Mouse (Mus musculus): ENCODE measurements around the gene Onecut1. TPM values are rescaled to one million over a fixed set of nuclear protein-coding genes. Genes with fewer than 3 reads are reported as not detected.
A peak's percentile ranks its signal among the peaks of the same experiment; 100 is the strongest.

Onecut1 gene
- total and polyA plus RNA-seq, 3 experiments, result not detected

GRCm38 (mm10) chr9:74896742-74897141 lies 35.0 kb downstream of the Onecut1 start:
- Histone ChIP-seq H3K9me3 (replicated peaks; ENCODE audit: insufficient read depth, low read length) (no peaks in the 10 kb centered on the region), H3K27me3 (ENCODE audit: control insufficient read depth in 1 of 2, insufficient read depth in 2 of 2, low read length in 2 of 2) (peaks cover 0 to 3% of the 10 kb centered on the region in 2 experiments; a peak in 2 of 4 replicates), H3K4me3 (ENCODE audit: control insufficient read depth in 1 of 2, insufficient read depth in 1 of 2, low read depth in 2 of 2, low read length in 2 of 2) (no peak overlapping the region), H3K4me1 (ENCODE audit: control insufficient read depth in 1 of 2, insufficient read depth in 2 of 2, low read length in 2 of 2) (no peaks in the 10 kb centered on the region), H3K36me3 (ENCODE audit: control insufficient read depth in 1 of 2, insufficient read depth in 2 of 2, low read length in 2 of 2) (no peaks in the 10 kb centered on the region), H3K9ac (ENCODE audit: control insufficient read depth, low read depth, low read length, poor library complexity, severe bottlenecking) (no peak overlapping the region), H3K27ac (ENCODE audit: control insufficient read depth, low read depth, low read length) (no peak overlapping the region), H3K79me2 (ENCODE audit: control insufficient read depth, insufficient read depth, low read length, poor library complexity) (no peaks in the 10 kb centered on the region)
- DNase-seq (ENCODE audit: low read depth, low spot score), result no peak
- TF ChIP-seq BHLHE40 (IDR thresholded peaks at IDR 0.05; ENCODE audit: borderline replicate concordance, low read depth, low read length) (no peak), POLR2A (IDR thresholded peaks at IDR 0.05; ENCODE audit: control insufficient read depth in 1 of 2, insufficient read depth in 1 of 2, low read depth in 1 of 2, low read length in 2 of 2, poor library complexity in 1 of 2) (no peak), EP300 (IDR thresholded peaks at IDR 0.05; ENCODE audit: low read depth in 1 of 2, low read length in 2 of 2) (no peak), JUND (IDR thresholded peaks at IDR 0.05; ENCODE audit: low read depth, low read length) (no peak), ZKSCAN1 (IDR thresholded peaks at IDR 0.05; ENCODE audit: low read depth, low read length) (no peak)

DNA sequence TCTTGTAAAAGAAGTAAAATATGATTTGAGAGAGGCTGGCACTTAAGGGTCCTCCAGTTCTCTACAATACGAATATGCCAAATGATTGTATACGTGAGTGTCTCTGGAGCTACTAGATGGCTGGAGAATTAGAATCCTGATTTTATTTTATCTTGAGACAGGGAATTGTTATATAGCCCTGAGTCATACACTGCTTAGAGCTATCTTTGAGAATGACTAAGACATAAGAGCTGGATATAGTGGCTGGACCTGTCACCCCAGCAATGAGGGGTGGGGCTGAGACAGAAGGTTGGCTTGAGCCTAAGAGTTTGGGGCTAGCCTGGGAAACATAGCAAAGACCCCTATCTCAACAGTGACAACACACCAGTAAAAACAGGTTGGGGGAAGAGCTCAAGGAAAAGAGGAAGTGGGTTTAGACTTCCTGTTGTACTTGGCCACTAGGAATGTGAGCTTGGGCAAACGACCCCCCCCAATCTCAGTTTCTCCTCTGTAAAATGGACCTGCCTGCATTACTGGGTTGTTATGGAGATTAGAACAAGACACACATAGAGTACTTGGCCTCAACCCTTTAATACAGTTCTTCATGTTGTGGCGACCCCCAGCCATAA lies 35.8 kb downstream of the Onecut1 start:
- H3K9ac ChIP-seq (ENCODE audit: control insufficient read depth, low read depth, low read length, poor library complexity, severe bottlenecking), result no peak overlapping the region
- no peaks in the 10 kb centered on the region for H3K79me2 ChIP-seq (ENCODE audit: control insufficient read depth, insufficient read depth, low read length, poor library complexity)
- H3K36me3 ChIP-seq (ENCODE audit: control insufficient read depth in 1 of 2, insufficient read depth in 2 of 2, low read length in 2 of 2), result no peaks in the 10 kb centered on the region
- peak; percentile 7 for DNase-seq (ENCODE audit: low read depth, low spot score)
- H3K9me3 ChIP-seq (replicated peaks; ENCODE audit: insufficient read depth, low read length), result no peaks in the 10 kb centered on the region
- no peaks in the 10 kb centered on the region for H3K27me3 ChIP-seq (ENCODE audit: control insufficient read depth in 1 of 2, insufficient read depth in 2 of 2, low read length in 2 of 2)
- H3K4me1 ChIP-seq (ENCODE audit: control insufficient read depth in 1 of 2, insufficient read depth in 2 of 2, low read length in 2 of 2), result no peaks in the 10 kb centered on the region
- no peak overlapping the region for H3K4me3 ChIP-seq (ENCODE audit: control insufficient read depth in 1 of 2, insufficient read depth in 1 of 2, low read depth in 2 of 2, low read length in 2 of 2)
- TF ChIP-seq TBP (IDR thresholded peaks at IDR 0.05; ENCODE audit: low read depth, low read length) (no peak), ZMIZ1 (IDR thresholded peaks at IDR 0.05; ENCODE audit: low read depth, low read length) (no peak), GABPA (IDR thresholded peaks at IDR 0.05; ENCODE audit: low read depth, low read length) (no peak), MYB (IDR thresholded peaks at IDR 0.05; ENCODE audit: low read depth, low read length) (no peak), E2F4 (IDR thresholded peaks at IDR 0.05; ENCODE audit: borderline replicate concordance, low read depth, low read length) (no peak), TCF12 (IDR thresholded peaks at IDR 0.05; ENCODE audit: low read depth, low read length) (no peak), MAZ (IDR thresholded peaks at IDR 0.05; ENCODE audit: low read depth, low read length) (no peak), MYC (IDR thresholded peaks at IDR 0.05; ENCODE audit: low read depth, low read length) (no peak), NELFE (IDR thresholded peaks at IDR 0.05; ENCODE audit: low read depth, low read length) (no peak), USF2 (IDR thresholded peaks at IDR 0.05; ENCODE audit: borderline replicate concordance in 1 of 2, insufficient read depth in 1 of 2, low read depth in 1 of 2, low read length in 2 of 2) (no peak), SIN3A (IDR thresholded peaks at IDR 0.05; ENCODE audit: low read length) (no peak), MAX (IDR thresholded peaks at IDR 0.05; ENCODE audit: low read length) (no peak), POLR2A (IDR thresholded peaks at IDR 0.05; ENCODE audit: control insufficient read depth in 1 of 2, insufficient read depth in 1 of 2, low read depth in 1 of 2, low read length in 2 of 2, poor library complexity in 1 of 2) (no peak), UBTF (IDR thresholded peaks at IDR 0.05; ENCODE audit: borderline replicate concordance, insufficient read depth, low read depth, low read length) (no peak), CHD1 (IDR thresholded peaks at IDR 0.05; ENCODE audit: low read depth, low read length) (no peak), GATA1 (IDR thresholded peaks at IDR 0.05; ENCODE audit: low read depth, low read length) (no peak)
- no peak overlapping the region for H3K27ac ChIP-seq (ENCODE audit: control insufficient read depth, low read depth, low read length)

Data from MEL (cell line).